Mouse (Mus musculus): ENCODE measurements around the gene Ypel2. TPM values are rescaled to one million over a fixed set of nuclear protein-coding genes. Genes with fewer than 3 reads are reported as not detected.

Gene Ypel2
- total RNA-seq, 2 experiments from 2014 or later: 1.0 TPM

GRCm38 (mm10) chr11:86966696-86967095 is 26.8 kb downstream of the Ypel2 start:
- no peak for ATAC-seq (replicated peaks; ENCODE audit: low FRiP score, low TSS enrichment, poor library complexity, severe bottlenecking)

GRCm38 (mm10) chr11:86965079-86965478 is 28.4 kb downstream of the Ypel2 start:
- no peak for ATAC-seq (replicated peaks; ENCODE audit: low FRiP score, low TSS enrichment, poor library complexity, severe bottlenecking)

- ATAC-seq (replicated peaks; ENCODE audit: low FRiP score, low TSS enrichment, poor library complexity, severe bottlenecking): no peak
Observed at GRCm38 (mm10) chr11:86963698-86964097, 29.8 kb downstream of the Ypel2 start.

DNA sequence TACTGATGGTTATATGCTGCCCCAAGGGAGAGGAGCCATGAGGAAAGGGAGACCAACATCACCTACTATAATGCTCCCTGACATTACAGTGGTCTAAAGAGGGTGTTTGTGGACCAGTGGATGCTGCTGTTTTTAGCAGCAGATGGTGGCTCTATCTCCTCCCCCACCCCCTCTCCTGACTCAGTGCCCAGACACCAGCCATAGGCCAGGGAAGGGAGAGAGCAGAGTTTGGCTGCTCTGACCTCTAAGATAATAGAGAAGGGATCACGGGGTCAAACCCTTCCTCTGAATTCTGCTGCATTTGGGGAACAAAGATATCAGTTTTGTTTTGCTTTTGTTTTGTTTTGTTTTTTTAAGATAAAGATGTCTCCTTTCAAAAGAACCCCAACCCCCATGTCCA is 30.5 kb downstream of the Ypel2 start:
- ATAC-seq (replicated peaks; ENCODE audit: low FRiP score, low TSS enrichment, poor library complexity, severe bottlenecking): peak; percentile 80

GRCm38 (mm10) chr11:86962362-86962761 is 31.1 kb downstream of the Ypel2 start:
- ATAC-seq (replicated peaks; ENCODE audit: low FRiP score, low TSS enrichment, poor library complexity, severe bottlenecking): 0 out of 2 replicates have a peak, but pooled peaks have one; percentile 35

DNA sequence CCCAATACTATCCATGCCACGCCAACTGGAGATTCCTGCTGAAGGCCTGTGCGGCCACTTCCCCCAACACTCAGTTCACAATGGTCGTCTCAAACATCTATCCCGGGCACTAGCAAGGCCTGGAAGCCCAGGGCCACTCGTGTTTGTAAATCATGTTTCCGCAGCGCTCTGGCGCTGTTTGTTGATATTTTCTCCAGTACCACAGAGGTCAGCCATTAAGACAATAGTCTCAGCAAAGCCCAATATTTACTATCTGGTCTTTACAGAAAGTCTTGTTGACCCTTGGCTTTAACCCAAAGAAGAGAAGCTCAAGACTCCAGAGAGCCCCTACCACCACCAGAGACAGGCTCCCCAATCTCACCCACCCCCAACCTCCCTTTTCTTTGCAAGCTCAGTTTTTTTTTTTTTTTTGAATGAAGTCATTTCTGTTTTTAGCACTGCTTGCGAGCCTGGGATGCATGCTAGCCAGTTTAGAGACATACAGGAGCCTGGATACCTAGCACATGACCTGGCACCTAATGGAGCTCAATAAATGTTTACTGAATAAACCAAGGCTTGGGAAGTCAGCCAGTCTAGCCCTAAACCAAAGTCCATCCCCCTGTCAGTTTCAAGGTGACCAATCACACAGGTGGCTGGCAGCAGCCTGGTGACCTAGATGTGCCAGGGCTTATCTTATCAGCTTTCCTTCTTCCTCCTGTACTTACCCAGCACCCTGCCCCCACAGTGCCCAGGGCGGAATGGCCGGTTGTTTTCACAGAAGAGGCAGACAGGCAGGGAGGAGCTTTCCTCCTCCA is 31.8 kb downstream of the Ypel2 start:
- peak; percentile 28; the same call in 1 of the 2 replicates for ATAC-seq (replicated peaks; ENCODE audit: low FRiP score, low TSS enrichment, poor library complexity, severe bottlenecking)

DNA sequence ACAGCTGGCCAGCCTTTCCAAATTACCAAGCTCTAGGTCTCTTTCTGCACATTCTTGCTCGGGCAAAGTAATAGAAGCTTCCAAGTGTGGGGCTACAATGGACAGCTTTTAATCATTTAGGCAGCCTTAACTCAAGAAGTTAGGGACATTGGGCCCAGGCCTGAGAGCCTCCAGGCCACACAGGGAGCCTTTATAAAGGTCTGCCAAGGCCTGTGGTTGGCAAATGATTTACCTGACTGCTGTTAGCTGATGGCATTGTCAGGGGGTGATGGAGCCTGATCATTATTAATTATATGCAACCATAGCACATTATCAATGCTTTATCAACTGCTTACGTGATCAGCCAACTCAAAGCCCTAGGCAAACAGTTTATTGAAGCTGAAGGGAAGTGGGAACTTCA is 33.2 kb downstream of the Ypel2 start:
- no peak for ATAC-seq (replicated peaks; ENCODE audit: low FRiP score, low TSS enrichment, poor library complexity, severe bottlenecking)

- no peak for ATAC-seq (replicated peaks; ENCODE audit: low FRiP score, low TSS enrichment, poor library complexity, severe bottlenecking)
Observed at GRCm38 (mm10) chr11:86958721-86959675, 34.5 kb downstream of the Ypel2 start.

- no peak for ATAC-seq (replicated peaks; ENCODE audit: low FRiP score, low TSS enrichment, poor library complexity, severe bottlenecking)
Observed at GRCm38 (mm10) chr11:86958182-86958581, 35.3 kb downstream of the Ypel2 start.

DNA sequence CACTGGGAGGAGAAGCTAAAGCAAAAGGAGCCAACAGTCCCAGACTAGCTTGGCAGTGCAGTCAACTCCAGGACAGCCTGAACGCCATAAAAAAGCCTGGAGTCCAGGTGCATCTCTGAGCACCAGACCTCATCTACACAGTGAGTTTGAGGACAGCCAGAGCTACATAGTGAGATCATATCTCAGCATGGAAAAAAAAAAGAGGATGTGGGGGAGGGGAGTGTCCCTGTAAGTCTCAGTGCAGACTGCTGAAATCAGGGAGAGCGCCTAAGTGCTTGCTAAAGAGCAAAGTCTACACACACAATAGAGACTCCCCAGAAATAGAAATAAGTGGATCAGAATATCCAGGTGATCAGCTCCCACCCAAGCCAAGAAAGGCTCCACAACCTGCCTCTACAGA is 37.1 kb downstream of the Ypel2 start:
- 0 out of 2 replicates have a peak, but pooled peaks have one; percentile 24 for ATAC-seq (replicated peaks; ENCODE audit: low FRiP score, low TSS enrichment, poor library complexity, severe bottlenecking)

GRCm38 (mm10) chr11:86954616-86955270 is 38.8 kb downstream of the Ypel2 start:
- no peak for ATAC-seq (replicated peaks; ENCODE audit: low FRiP score, low TSS enrichment, poor library complexity, severe bottlenecking)

DNA sequence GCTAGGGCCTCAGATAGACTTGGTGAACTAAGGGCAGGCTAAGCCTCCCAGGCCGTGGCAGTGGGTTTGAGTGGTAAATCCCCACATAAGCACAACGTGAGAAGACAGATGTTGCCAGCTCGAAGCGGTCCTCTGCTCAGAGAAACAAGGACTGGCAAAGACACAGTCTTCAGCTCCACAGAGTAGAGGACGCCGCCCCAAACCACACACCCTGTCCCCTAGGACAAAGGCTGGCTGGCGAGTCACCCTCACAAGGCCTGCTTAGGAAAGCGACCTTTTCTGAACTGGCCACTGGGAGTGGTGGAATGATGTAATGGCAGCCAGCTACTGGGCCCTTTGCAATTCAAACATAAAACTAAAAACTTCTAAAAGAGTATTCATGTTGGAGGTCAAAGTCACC is 40.4 kb downstream of the Ypel2 start:
- ATAC-seq (replicated peaks; ENCODE audit: low FRiP score, low TSS enrichment, poor library complexity, severe bottlenecking): no peak

DNA sequence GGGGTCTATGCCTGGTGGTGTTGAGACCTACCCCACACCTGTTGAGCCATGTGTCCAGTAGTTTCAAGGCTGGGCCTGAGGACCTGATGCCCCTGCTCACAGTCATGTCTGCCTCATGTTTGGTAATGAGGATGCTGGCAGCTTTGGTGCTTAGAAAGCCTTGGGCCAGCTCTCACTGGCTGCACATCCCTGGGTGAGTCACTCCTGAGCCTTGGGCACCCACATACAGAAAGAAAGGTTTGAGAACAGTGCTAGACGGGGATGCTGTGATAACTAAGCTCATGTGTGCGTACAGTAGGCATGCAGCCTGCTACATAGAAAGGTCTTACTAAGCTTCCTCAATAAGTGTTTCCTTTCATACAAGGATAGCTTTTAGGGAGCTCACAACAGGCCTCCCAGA is 40.8 kb downstream of the Ypel2 start:
- ATAC-seq (replicated peaks; ENCODE audit: low FRiP score, low TSS enrichment, poor library complexity, severe bottlenecking): no peak

GRCm38 (mm10) chr11:86951672-86952071 is 41.8 kb downstream of the Ypel2 start:
- ATAC-seq (replicated peaks; ENCODE audit: low FRiP score, low TSS enrichment, poor library complexity, severe bottlenecking): no peak

DNA sequence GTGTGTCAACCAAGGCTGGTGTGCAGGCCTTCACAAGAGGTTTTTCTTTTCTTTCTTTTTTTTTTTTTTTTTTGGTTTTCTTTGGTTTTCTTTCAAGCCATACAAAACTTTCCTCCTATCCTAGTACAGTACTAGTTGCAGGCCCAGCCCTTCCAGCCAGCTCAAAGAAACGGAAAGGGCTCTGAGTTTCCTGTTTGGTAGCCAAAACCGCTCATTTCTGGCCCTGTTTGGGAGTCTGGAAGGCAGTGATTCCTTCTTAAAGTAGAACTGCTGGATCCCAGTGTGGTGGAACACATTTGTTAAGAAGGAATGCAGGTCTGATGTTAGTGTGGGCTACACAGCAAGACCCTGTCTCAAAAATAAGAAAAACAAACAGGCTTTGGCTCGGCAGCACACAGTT is 43.0 kb downstream of the Ypel2 start:
- no peak for ATAC-seq (replicated peaks; ENCODE audit: low FRiP score, low TSS enrichment, poor library complexity, severe bottlenecking)

GRCm38 (mm10) chr11:86949951-86950441 is 43.5 kb downstream of the Ypel2 start:
- ATAC-seq (replicated peaks; ENCODE audit: low FRiP score, low TSS enrichment, poor library complexity, severe bottlenecking): no peak

- no peak for ATAC-seq (replicated peaks; ENCODE audit: low FRiP score, low TSS enrichment, poor library complexity, severe bottlenecking)
Observed at GRCm38 (mm10) chr11:86946644-86947195, 46.8 kb downstream of the Ypel2 start.

DNA sequence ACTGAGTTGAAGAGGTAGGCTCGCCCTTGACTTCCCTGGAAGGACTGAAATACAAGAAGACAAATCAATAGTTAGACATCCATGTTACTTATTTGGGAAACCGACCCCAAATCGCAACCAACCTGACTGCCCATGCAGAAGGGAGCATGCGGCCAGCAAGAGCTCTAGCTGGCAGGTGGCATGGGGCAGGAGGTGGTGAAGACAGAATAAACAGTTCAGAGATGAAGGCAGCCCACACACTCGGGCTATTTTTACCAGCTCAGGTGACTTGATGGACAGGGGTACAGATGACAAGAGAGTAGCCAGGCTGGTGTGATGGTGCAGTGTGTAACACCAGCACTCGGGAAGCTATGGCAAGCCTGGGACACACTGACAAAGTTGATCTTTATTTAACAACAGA is 47.6 kb downstream of the Ypel2 start:
- no peak for ATAC-seq (replicated peaks; ENCODE audit: low FRiP score, low TSS enrichment, poor library complexity, severe bottlenecking)

DNA sequence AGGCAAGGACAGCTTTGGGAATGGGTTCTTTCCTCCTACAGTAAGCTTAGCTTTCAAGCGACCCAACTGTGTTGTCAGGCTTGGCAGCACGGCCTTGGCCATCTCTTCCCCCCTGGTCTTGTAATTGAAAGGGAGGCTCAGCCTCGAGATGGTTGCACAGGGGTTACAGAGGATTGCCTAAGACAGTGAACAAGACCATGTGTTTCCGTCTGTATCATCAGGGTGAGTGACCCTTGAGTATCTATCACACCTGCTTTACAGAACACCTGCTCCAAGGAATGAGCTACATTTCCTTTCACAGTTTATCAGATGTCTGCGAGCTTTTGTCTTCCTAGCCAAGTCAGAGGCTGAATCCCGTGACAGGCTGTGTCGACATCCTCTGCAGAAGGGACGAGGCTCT is 48.4 kb downstream of the Ypel2 start:
- ATAC-seq (replicated peaks; ENCODE audit: low FRiP score, low TSS enrichment, poor library complexity, severe bottlenecking): no peak
